Mouse (Mus musculus): ENCODE data around the gene Sntb2.
"Not testable (repeated sequence)": the region's sequence is repeated elsewhere in the genome, so short reads cannot be mapped to it uniquely, and the experiment has no call there.

Sntb2 gene

GRCm38 (mm10) chr8:106935324-106935869, at the start of gene Sntb2:
Gene Sntb2, plus strand, starts transcription at chr8:106935750.
- peak; percentile 66 for DNase-seq (ENCODE audit: low spot score)

- peak; percentile 46 for DNase-seq (ENCODE audit: low spot score)
Measured at GRCm38 (mm10) chr8:106887336-106888189, 48.0 kb upstream of the Sntb2 start.

GRCm38 (mm10) chr8:106888803-106889202, 46.7 kb upstream of the Sntb2 start:
- no peak for DNase-seq (ENCODE audit: low spot score)

- DNase-seq (ENCODE audit: low spot score), result no peak
Measured at GRCm38 (mm10) chr8:106892210-106892805, 43.2 kb upstream of the Sntb2 start.

- no peak for DNase-seq (ENCODE audit: low spot score)
Measured at GRCm38 (mm10) chr8:106892806-106893451, 42.6 kb upstream of the Sntb2 start.

- DNase-seq (ENCODE audit: low spot score), result peak; percentile 84
Measured at GRCm38 (mm10) chr8:106893481-106894156, 41.9 kb upstream of the Sntb2 start, which contains the start of gene Utp4. Gene Utp4, plus strand, starts transcription at chr8:106893636.

- no peak for DNase-seq (ENCODE audit: low spot score)
Measured at GRCm38 (mm10) chr8:106899473-106899872, 36.1 kb upstream of the Sntb2 start.

DNA sequence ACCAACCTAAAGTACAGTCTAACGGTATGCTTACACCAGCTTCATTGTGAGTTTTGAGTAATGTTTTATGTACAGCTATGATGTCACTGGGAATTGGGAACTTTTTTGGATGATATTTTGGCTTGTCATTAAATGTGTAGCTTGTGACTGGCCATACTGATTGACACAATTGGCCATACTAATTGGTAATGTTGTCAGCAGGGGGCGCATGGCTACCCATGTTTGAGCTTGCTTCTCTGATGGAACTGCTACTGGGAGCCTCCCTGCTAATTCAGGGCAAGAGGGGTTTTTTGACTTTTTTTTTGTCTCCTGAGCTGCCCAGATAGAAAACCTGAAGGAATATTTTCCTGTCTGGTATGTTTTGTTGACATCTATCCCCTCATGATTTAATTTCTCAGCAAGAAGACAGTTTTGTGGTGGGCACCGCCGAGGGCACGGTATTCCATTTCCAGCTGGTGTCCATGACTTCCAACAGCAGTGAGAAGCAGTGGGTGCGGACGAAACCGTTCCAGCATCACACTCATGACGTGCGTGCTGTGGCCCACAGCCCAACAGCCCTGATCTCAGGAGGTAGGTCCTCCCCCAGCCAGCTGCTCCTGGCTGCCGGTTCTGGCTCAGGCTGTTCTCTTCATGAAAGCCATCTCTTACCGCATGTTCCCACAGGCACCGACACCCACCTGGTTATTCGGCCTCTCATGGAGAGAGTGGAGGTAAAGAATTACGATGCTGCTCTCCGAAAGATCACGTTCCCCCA, 29.6 kb upstream of the Sntb2 start:
- no peak for DNase-seq (ENCODE audit: low spot score)

DNA sequence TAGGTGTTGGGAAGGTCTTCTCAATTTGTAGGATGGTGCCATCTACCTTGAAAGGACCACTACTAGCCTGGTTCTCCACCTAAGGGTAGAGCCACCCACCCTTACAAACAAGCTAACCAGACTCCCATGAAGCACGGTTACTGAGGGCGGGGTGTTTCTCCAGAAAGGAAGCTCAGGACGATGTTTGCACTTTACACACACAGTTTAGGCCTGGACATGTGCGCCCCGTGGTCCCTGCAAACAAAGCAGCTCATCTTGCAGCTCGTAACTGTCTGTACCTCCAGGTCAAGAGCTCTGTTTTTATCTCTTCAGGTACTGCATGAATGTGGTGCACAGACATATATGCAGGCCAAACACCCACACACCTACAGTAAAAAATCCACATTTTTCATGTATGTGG, 28.9 kb upstream of the Sntb2 start:
- no peak for DNase-seq (ENCODE audit: low spot score)

GRCm38 (mm10) chr8:106907450-106907849, 28.1 kb upstream of the Sntb2 start:
- DNase-seq (ENCODE audit: low spot score), result no peak

- no peak for DNase-seq (ENCODE audit: low spot score)
Measured at GRCm38 (mm10) chr8:106908291-106908690, 27.3 kb upstream of the Sntb2 start.

DNA sequence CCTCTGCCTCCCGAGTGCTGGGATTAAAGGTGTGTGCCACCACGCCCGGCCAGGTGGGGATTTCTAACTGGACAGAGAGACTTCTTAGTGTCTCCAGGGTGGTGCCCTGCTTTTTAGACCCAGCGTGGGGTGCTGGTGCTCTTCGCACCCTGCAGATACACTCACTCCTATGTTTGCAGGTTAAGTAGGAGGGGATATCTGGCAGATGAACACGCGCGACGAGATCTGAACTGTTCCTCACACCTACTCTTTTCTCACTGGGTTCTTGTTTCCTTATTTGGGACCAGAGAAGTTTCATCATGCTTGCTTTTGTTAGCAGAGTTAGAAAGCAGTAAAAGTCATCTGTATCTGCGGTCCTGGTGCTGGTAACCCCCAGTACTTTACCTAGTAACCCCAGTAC, 21.9 kb upstream of the Sntb2 start:
- no peak for DNase-seq (ENCODE audit: low spot score)

DNA sequence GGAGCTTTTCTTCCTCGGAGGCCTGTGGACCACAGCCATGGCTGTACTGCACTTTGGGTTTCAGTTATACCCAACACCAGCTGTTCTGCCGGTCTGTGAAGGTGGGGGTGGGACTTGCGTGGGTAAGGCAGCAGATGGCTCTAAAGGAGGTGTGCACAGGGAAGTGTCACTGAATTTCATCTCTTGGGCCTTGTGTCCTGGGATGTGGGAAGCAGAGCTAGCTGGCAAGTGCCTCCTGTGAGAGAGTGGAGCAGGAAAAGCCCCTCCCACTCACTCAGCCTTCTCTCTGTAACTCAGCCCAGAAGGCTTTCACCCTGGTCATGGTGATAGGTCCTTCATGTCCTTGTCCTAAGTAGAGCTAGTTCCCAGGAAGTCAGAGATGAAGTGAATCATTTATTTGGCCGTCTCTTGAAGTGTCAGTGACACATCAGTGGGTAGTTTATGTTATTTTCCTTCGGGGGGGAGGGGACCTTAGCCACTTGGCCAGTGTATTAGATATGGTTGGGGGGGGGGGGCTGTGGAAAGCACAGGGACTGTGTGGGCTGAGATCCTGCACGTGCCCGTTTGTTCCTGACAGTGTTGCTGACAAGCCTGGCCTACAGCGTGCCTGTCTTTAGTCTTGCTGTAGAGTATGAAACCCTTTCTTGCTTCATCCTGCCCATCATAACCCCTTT, 15.7 kb upstream of the Sntb2 start:
- DNase-seq (ENCODE audit: low spot score), result no peak

DNA sequence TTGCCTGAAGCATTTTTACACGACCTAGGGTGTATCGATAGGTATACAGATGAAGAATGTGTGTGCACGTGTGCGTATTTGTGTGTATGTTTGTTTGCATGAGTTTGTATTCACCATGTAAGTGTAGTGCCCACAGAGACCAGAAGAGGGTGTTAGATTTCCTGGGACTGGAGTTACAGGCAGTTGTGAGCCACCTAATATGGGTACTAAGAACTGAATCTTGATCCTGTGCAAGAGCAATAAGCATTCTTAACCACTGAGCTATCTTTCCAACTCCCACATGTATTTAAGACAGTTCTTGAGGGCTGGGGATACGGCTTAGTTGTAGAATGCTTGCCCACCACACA, 15.2 kb upstream of the Sntb2 start:
- no peak for DNase-seq (ENCODE audit: low spot score)

- DNase-seq (ENCODE audit: low spot score), result no peak
Measured at GRCm38 (mm10) chr8:106924057-106924456, 11.5 kb upstream of the Sntb2 start.

GRCm38 (mm10) chr8:106924904-106925349, 10.6 kb upstream of the Sntb2 start:
- DNase-seq (ENCODE audit: low spot score), result no peak

- no peak for DNase-seq (ENCODE audit: low spot score)
Measured at GRCm38 (mm10) chr8:106925446-106925845, 10.1 kb upstream of the Sntb2 start.

GRCm38 (mm10) chr8:106927247-106927646, 8.3 kb upstream of the Sntb2 start:
- DNase-seq (ENCODE audit: low spot score), result no peak

DNA sequence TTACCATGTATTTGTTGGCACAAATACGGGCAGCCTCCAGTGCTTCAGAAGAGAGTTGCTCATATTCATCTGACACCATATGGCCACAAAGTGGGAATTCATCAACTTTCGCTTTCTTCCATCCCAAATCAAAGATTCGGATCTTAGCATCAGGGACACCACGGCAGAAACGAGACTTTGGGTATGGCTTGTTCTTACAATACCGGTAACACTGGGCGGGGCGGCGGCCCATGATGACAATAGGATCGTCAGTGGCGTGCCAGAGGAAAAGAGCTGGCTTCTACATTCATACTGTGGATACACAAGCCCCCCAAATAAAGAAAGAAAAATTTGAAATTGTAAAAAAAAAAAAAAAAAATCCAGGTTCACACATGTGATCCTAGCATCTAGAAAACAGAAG, 7.4 kb upstream of the Sntb2 start:
- not testable (repeated sequence) for DNase-seq (ENCODE audit: low spot score)

DNA sequence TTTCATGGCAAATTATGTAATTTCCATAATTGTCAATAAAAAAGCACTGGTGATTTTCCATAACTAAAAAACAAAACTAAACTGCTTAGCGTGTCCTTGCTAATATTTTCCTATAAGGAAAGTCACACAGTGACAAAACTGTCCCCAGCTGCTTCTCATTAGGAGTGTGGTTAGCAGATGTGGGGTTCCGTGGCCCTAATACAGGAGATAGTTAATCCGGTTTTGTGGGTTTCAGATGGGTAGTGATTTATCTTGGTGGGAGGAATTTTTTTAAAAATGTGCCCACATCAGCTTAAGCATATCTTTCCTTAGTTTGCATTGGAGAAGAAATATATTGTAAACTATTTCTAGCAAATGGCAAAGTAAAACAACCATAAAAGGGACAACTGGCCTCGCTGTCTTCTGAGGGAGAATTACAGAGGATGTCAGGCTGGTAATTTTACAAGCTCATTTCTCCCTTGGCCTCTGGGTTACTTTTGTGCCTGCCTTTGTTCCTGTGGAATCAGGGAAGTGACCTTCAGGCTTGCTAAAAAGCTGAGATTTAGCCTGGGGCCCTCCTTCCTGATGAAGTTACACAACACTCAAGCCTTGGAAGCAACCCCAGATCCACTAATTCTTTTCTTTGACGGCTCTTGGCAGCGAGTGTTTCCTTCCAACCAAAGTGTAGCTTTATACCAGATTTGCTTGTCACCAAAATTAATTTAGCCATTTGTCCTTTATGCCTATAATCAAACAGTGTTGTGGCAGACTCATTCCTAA, 6.2 kb upstream of the Sntb2 start:
- no peak for DNase-seq (ENCODE audit: low spot score)
